Mouse (Mus musculus) hindbrain, embryonic 11.5 days (tissue): Measurements from ENCODE around the gene Gbf1. TPM values are rescaled to one million over a fixed set of nuclear protein-coding genes. Genes with fewer than 3 reads are reported as not detected.

Experiments
- ATAC-seq: fragments of 200-750 bp; cut with Nextera tagmentation; 2 replicates; pipeline ENCODE4 v1.8.0; 2017; ENCODE audit warnings: mild to moderate bottlenecking, moderate TSS enrichment, moderate library complexity; ENCODE audit not compliant: low FRiP score
- DNase-seq: peaks from one replicate; pipeline ENCODE4 v3.0.0-alpha.2; 2015; ENCODE audit warnings: low spot score
- H3K27ac ChIP-seq: fragments of 300-500 bp; sonication (generic); 2 replicates; pipeline ENCODE4 v1.5.1; 2014; ENCODE audit warnings: mild to moderate bottlenecking, low read depth, low read length
- H3K27me3 ChIP-seq: fragments of 300-500 bp; sonication (generic); 2 replicates; pipeline ENCODE4 v1.6.1; 2014; ENCODE audit warnings: mild to moderate bottlenecking, low read length, moderate library complexity, mixed read lengths; ENCODE audit not compliant: control insufficient read depth, insufficient read depth
- H3K36me3 ChIP-seq: fragments of 300-500 bp; sonication (generic); 2 replicates; pipeline ENCODE4 v1.6.1; 2014; ENCODE audit warnings: mild to moderate bottlenecking, low read length, moderate library complexity, mixed read lengths; ENCODE audit not compliant: control insufficient read depth, insufficient read depth
- H3K4me1 ChIP-seq: fragments of 300-500 bp; sonication (generic); replicated peaks from 2 replicates; pipeline ENCODE4 v1.6.1; 2014; ENCODE audit warnings: low read length, mixed read lengths; ENCODE audit not compliant: control insufficient read depth, insufficient read depth
- H3K4me2 ChIP-seq: fragments of 300-500 bp; sonication (generic); replicated peaks from 2 replicates; pipeline ENCODE4 v1.6.1; 2014; ENCODE audit warnings: mild to moderate bottlenecking, low read depth, low read length
- H3K4me3 ChIP-seq: fragments of 300-500 bp; sonication (generic); 2 replicates; pipeline ENCODE4 v1.5.1; 2014; ENCODE audit warnings: low read depth, low read length
- H3K9ac ChIP-seq: fragments of 300-500 bp; sonication (generic); 2 replicates; pipeline ENCODE4 v1.6.1; 2014; ENCODE audit warnings: low read depth, low read length
- H3K9me3 ChIP-seq: fragments of 300-500 bp; sonication (generic); 2 replicates; pipeline ENCODE4 v1.6.1; 2016; ENCODE audit warnings: low read length; ENCODE audit not compliant: control insufficient read depth
- WGBS: fragments of 180-500 bp; shearing (Covaris S2); extraction: QIAGEN DNeasy Blood & Tissue Kit; methylation state at CpG from one replicate; pipeline ENCODE4 v1.1.7; 2014; 5-methylcytosine and 5-hydroxymethylcytosine counted together
- polyA plus RNA-seq: library from polyadenylated mRNA; unstranded; fragments of >200 nt; fragmentation: Nextera tagmentation; extraction: Ambion mirVana; gene quantifications from 2 replicates; pipeline ENCODE4 v1.2.1, GENCODE M21; 2014

Gene Gbf1
- polyA plus RNA-seq, 1 experiment from 2014 or later = 63.0 TPM

GRCm38 (mm10) chr19:46220116-46220515, 67.8 kb downstream of the Gbf1 start:
- Histone ChIP-seq H3K4me2 (no peak overlapping the region), H3K4me1 (no peaks in the 10 kb centered on the region), H3K9me3 (no peaks in the 10 kb centered on the region), H3K27ac (no peak overlapping the region), H3K36me3 (no peaks in the 10 kb centered on the region), H3K27me3 (no peaks in the 10 kb centered on the region), H3K9ac (no peak overlapping the region), H3K4me3 (no peak overlapping the region)
- ATAC-seq (no peak), DNase-seq (no peak)
- 82% methylated on average over 5 of the region's 5 CpGs for WGBS

GRCm38 (mm10) chr19:46223118-46223517, 70.8 kb downstream of the Gbf1 start:
- DNase-seq (no peak), ATAC-seq (no peak)
- H3K9ac ChIP-seq = no peak overlapping the region
- H3K27me3 ChIP-seq = no peaks in the 10 kb centered on the region
- 84% methylated on average over 4 of the region's 4 CpGs for WGBS
- no peaks in the 10 kb centered on the region for H3K4me1 ChIP-seq
- H3K4me2 ChIP-seq = no peak overlapping the region
- H3K36me3 ChIP-seq = no peaks in the 10 kb centered on the region
- no peaks in the 10 kb centered on the region for H3K9me3 ChIP-seq
- H3K4me3 ChIP-seq = no peak overlapping the region
- no peak overlapping the region for H3K27ac ChIP-seq

GRCm38 (mm10) chr19:46224882-46225281, 72.6 kb downstream of the Gbf1 start:
- WGBS = 95% methylated on average over 2 of the region's 2 CpGs
- ATAC-seq (no peak), DNase-seq (no peak)
- Histone ChIP-seq H3K4me1 (no peaks in the 10 kb centered on the region), H3K9me3 (no peaks in the 10 kb centered on the region), H3K4me2 (no peak overlapping the region), H3K4me3 (no peak overlapping the region), H3K27ac (no peak overlapping the region), H3K27me3 (no peaks in the 10 kb centered on the region), H3K9ac (no peak overlapping the region), H3K36me3 (no peaks in the 10 kb centered on the region)

GRCm38 (mm10) chr19:46225506-46225905, 73.2 kb downstream of the Gbf1 start:
- Histone ChIP-seq H3K36me3 (no peaks in the 10 kb centered on the region), H3K9me3 (no peaks in the 10 kb centered on the region), H3K4me2 (no peak overlapping the region), H3K27me3 (no peaks in the 10 kb centered on the region), H3K27ac (no peak overlapping the region), H3K4me1 (no peaks in the 10 kb centered on the region), H3K4me3 (no peak overlapping the region), H3K9ac (no peak overlapping the region)
- no peak for DNase-seq
- 70% methylated on average over 4 of the region's 4 CpGs for WGBS
- no peak for ATAC-seq

- H3K36me3 ChIP-seq = no peaks in the 10 kb centered on the region
- DNase-seq (no peak), ATAC-seq (no peak)
- no peaks in the 10 kb centered on the region for H3K27me3 ChIP-seq
- no peak overlapping the region for H3K27ac ChIP-seq
- H3K4me1 ChIP-seq = no peaks in the 10 kb centered on the region
- H3K9ac ChIP-seq = no peak overlapping the region
- 88% methylated on average over 3 of the region's 3 CpGs for WGBS
- no peak overlapping the region for H3K4me2 ChIP-seq
- H3K9me3 ChIP-seq = no peaks in the 10 kb centered on the region
- H3K4me3 ChIP-seq = no peak overlapping the region
Observed at GRCm38 (mm10) chr19:46226295-46226694, 74.0 kb downstream of the Gbf1 start.

GRCm38 (mm10) chr19:46227300-46227699, 75.0 kb downstream of the Gbf1 start:
- 97% methylated on average over 3 of the region's 3 CpGs for WGBS
- H3K36me3 ChIP-seq = no peaks in the 10 kb centered on the region
- H3K27me3 ChIP-seq = no peaks in the 10 kb centered on the region
- H3K4me1 ChIP-seq = no peaks in the 10 kb centered on the region
- no peak overlapping the region for H3K4me2 ChIP-seq
- no peak overlapping the region for H3K9ac ChIP-seq
- no peak for DNase-seq
- no peak overlapping the region for H3K27ac ChIP-seq
- ATAC-seq = no peak
- H3K9me3 ChIP-seq = no peaks in the 10 kb centered on the region
- no peak overlapping the region for H3K4me3 ChIP-seq

- DNase-seq (no peak), ATAC-seq (no peak)
- Histone ChIP-seq H3K27me3 (no peaks in the 10 kb centered on the region), H3K4me2 (no peak overlapping the region), H3K4me1 (no peaks in the 10 kb centered on the region), H3K4me3 (no peak overlapping the region), H3K36me3 (no peaks in the 10 kb centered on the region), H3K27ac (no peak overlapping the region), H3K9me3 (no peaks in the 10 kb centered on the region), H3K9ac (no peak overlapping the region)
- 91% methylated on average over 2 of the region's 2 CpGs for WGBS
Observed at GRCm38 (mm10) chr19:46234450-46234849, 82.1 kb downstream of the Gbf1 start.

GRCm38 (mm10) chr19:46236658-46237057, 84.3 kb downstream of the Gbf1 start:
- no peak overlapping the region for H3K9ac ChIP-seq
- no peak for ATAC-seq
- H3K4me3 ChIP-seq = no peak overlapping the region
- H3K27me3 ChIP-seq = no peaks in the 10 kb centered on the region
- WGBS = 55% methylated on average over 5 of the region's 5 CpGs
- H3K9me3 ChIP-seq = no peaks in the 10 kb centered on the region
- DNase-seq = no peak
- no peak overlapping the region for H3K27ac ChIP-seq
- H3K36me3 ChIP-seq = no peaks in the 10 kb centered on the region
- no peaks in the 10 kb centered on the region for H3K4me1 ChIP-seq
- no peak overlapping the region for H3K4me2 ChIP-seq

- H3K9me3 ChIP-seq = no peaks in the 10 kb centered on the region
- H3K4me1 ChIP-seq = no peaks in the 10 kb centered on the region
- no peak for ATAC-seq
- no peak for DNase-seq
- H3K36me3 ChIP-seq = no peaks in the 10 kb centered on the region
- H3K4me2 ChIP-seq = no peak overlapping the region
- 72% methylated on average over 2 of the region's 2 CpGs for WGBS
- H3K27me3 ChIP-seq = no peaks in the 10 kb centered on the region
- no peak overlapping the region for H3K27ac ChIP-seq
- H3K9ac ChIP-seq = no peak overlapping the region
- no peak overlapping the region for H3K4me3 ChIP-seq
Observed at GRCm38 (mm10) chr19:46240246-46240645, 87.9 kb downstream of the Gbf1 start.
